Mouse (Mus musculus): ENCODE measurements around the gene Dennd2d. TPM values are rescaled to one million over a fixed set of nuclear protein-coding genes. Genes with fewer than 3 reads are reported as not detected.

Gene Dennd2d
- polyA plus RNA-seq, 1 experiment from 2014 or later = 20.4 TPM

- Histone ChIP-seq H3K36me3 (ENCODE audit: control insufficient read depth, insufficient read depth, low read length) (peaks cover 20% of the 10 kb centered on the region), H3K4me2 (replicated peaks; ENCODE audit: low read depth, low read length) (no peak overlapping the region), H3K4me3 (ENCODE audit: low read depth, low read length) (no peak overlapping the region), H3K9ac (replicated peaks; ENCODE audit: low read depth, low read length) (no peak overlapping the region), H3K9me3 (ENCODE audit: control insufficient read depth, low read depth, low read length) (no peaks in the 10 kb centered on the region), H3K4me1 (ENCODE audit: control insufficient read depth, insufficient read depth, low read length) (no peaks in the 10 kb centered on the region), H3K27me3 (ENCODE audit: control insufficient read depth, insufficient read depth, low read length) (no peaks in the 10 kb centered on the region), H3K27ac (ENCODE audit: low read length) (no peak overlapping the region)
- WGBS = 86% methylated on average over 2 of the region's 2 CpGs
- no peak for ATAC-seq (ENCODE audit: insufficient number of reproducible peaks, insufficient read depth, low FRiP score, low read depth)
These were observed 20.7 kb downstream of the Dennd2d start for GRCm38 (mm10) chr3:106502892-106503291.

GRCm38 (mm10) chr3:106510669-106511068 is 28.5 kb downstream of the Dennd2d start:
- WGBS = 85% methylated on average over 1 of the region's 1 CpGs
- Histone ChIP-seq H3K27me3 (ENCODE audit: control insufficient read depth, insufficient read depth, low read length) (no peaks in the 10 kb centered on the region), H3K9ac (replicated peaks; ENCODE audit: low read depth, low read length) (no peak overlapping the region), H3K4me1 (ENCODE audit: control insufficient read depth, insufficient read depth, low read length) (no peaks in the 10 kb centered on the region), H3K4me3 (ENCODE audit: low read depth, low read length) (no peak overlapping the region), H3K27ac (ENCODE audit: low read length) (no peak overlapping the region), H3K36me3 (ENCODE audit: control insufficient read depth, insufficient read depth, low read length) (no peaks in the 10 kb centered on the region), H3K4me2 (replicated peaks; ENCODE audit: low read depth, low read length) (no peak overlapping the region), H3K9me3 (ENCODE audit: control insufficient read depth, low read depth, low read length) (no peaks in the 10 kb centered on the region)
- no peak for ATAC-seq (ENCODE audit: insufficient number of reproducible peaks, insufficient read depth, low FRiP score, low read depth)

- Histone ChIP-seq H3K36me3 (ENCODE audit: control insufficient read depth, insufficient read depth, low read length) (no peaks in the 10 kb centered on the region), H3K27me3 (ENCODE audit: control insufficient read depth, insufficient read depth, low read length) (no peaks in the 10 kb centered on the region), H3K9me3 (ENCODE audit: control insufficient read depth, low read depth, low read length) (no peaks in the 10 kb centered on the region), H3K4me2 (replicated peaks; ENCODE audit: low read depth, low read length) (no peak overlapping the region), H3K4me1 (ENCODE audit: control insufficient read depth, insufficient read depth, low read length) (no peaks in the 10 kb centered on the region), H3K4me3 (ENCODE audit: low read depth, low read length) (no peak overlapping the region), H3K9ac (replicated peaks; ENCODE audit: low read depth, low read length) (no peak overlapping the region), H3K27ac (ENCODE audit: low read length) (no peak overlapping the region)
- 80% methylated on average over 6 of the region's 6 CpGs for WGBS
- no peak for ATAC-seq (ENCODE audit: insufficient number of reproducible peaks, insufficient read depth, low FRiP score, low read depth)
These were observed 32.8 kb downstream of the Dennd2d start for GRCm38 (mm10) chr3:106515016-106515415.

GRCm38 (mm10) chr3:106522730-106523129 is 40.5 kb downstream of the Dennd2d start:
- H3K27ac ChIP-seq (ENCODE audit: low read length) = no peak overlapping the region
- H3K4me3 ChIP-seq (ENCODE audit: low read depth, low read length) = no peak overlapping the region
- 94% methylated on average over 1 of the region's 1 CpGs for WGBS

GRCm38 (mm10) chr3:106526411-106526810 is 44.2 kb downstream of the Dennd2d start:
- 91% methylated on average over 2 of the region's 2 CpGs for WGBS
- Histone ChIP-seq H3K9me3 (ENCODE audit: control insufficient read depth, low read depth, low read length) (no peaks in the 10 kb centered on the region), H3K4me3 (ENCODE audit: low read depth, low read length) (no peak overlapping the region), H3K4me1 (ENCODE audit: control insufficient read depth, insufficient read depth, low read length) (no peaks in the 10 kb centered on the region), H3K4me2 (replicated peaks; ENCODE audit: low read depth, low read length) (no peak overlapping the region), H3K9ac (replicated peaks; ENCODE audit: low read depth, low read length) (no peak overlapping the region), H3K36me3 (ENCODE audit: control insufficient read depth, insufficient read depth, low read length) (peaks cover 3% of the 10 kb centered on the region; the same call in 1 of the 2 replicates), H3K27me3 (ENCODE audit: control insufficient read depth, insufficient read depth, low read length) (no peaks in the 10 kb centered on the region), H3K27ac (ENCODE audit: low read length) (no peak overlapping the region)
- no peak for ATAC-seq (ENCODE audit: insufficient number of reproducible peaks, insufficient read depth, low FRiP score, low read depth)

More at GRCm38 (mm10) chr3:106522730-106523129, 40.5 kb downstream of the Dennd2d start:
- H3K9me3 ChIP-seq (ENCODE audit: control insufficient read depth, low read depth, low read length) = no peaks in the 10 kb centered on the region
- no peak overlapping the region for H3K4me2 ChIP-seq (replicated peaks; ENCODE audit: low read depth, low read length)
- no peaks in the 10 kb centered on the region for H3K4me1 ChIP-seq (ENCODE audit: control insufficient read depth, insufficient read depth, low read length)
- no peaks in the 10 kb centered on the region for H3K36me3 ChIP-seq (ENCODE audit: control insufficient read depth, insufficient read depth, low read length)
- H3K9ac ChIP-seq (replicated peaks; ENCODE audit: low read depth, low read length) = no peak overlapping the region
- ATAC-seq (ENCODE audit: insufficient number of reproducible peaks, insufficient read depth, low FRiP score, low read depth) = no peak
- H3K27me3 ChIP-seq (ENCODE audit: control insufficient read depth, insufficient read depth, low read length) = no peaks in the 10 kb centered on the region

- no peaks in the 10 kb centered on the region for H3K9me3 ChIP-seq (ENCODE audit: control insufficient read depth, low read depth, low read length)
- no peak overlapping the region for H3K4me2 ChIP-seq (replicated peaks; ENCODE audit: low read depth, low read length)
- no peak overlapping the region for H3K27ac ChIP-seq (ENCODE audit: low read length)
- H3K4me3 ChIP-seq (ENCODE audit: low read depth, low read length) = no peak overlapping the region
- H3K36me3 ChIP-seq (ENCODE audit: control insufficient read depth, insufficient read depth, low read length) = peaks cover 6% of the 10 kb centered on the region; the same call in 1 of the 2 replicates
- WGBS = 84% methylated on average over 2 of the region's 2 CpGs
- ATAC-seq (ENCODE audit: insufficient number of reproducible peaks, insufficient read depth, low FRiP score, low read depth) = no peak
- H3K27me3 ChIP-seq (ENCODE audit: control insufficient read depth, insufficient read depth, low read length) = no peaks in the 10 kb centered on the region
- H3K9ac ChIP-seq (replicated peaks; ENCODE audit: low read depth, low read length) = no peak overlapping the region
- no peaks in the 10 kb centered on the region for H3K4me1 ChIP-seq (ENCODE audit: control insufficient read depth, insufficient read depth, low read length)
These were observed 45.8 kb downstream of the Dennd2d start for GRCm38 (mm10) chr3:106528032-106528431.

- H3K4me1 ChIP-seq (ENCODE audit: control insufficient read depth, insufficient read depth, low read length) = no peaks in the 10 kb centered on the region
- H3K36me3 ChIP-seq (ENCODE audit: control insufficient read depth, insufficient read depth, low read length) = peaks cover 5% of the 10 kb centered on the region; the same call in 1 of the 2 replicates
- no peak for ATAC-seq (ENCODE audit: insufficient number of reproducible peaks, insufficient read depth, low FRiP score, low read depth)
- no peak overlapping the region for H3K9ac ChIP-seq (replicated peaks; ENCODE audit: low read depth, low read length)
- no peaks in the 10 kb centered on the region for H3K27me3 ChIP-seq (ENCODE audit: control insufficient read depth, insufficient read depth, low read length)
- no peak overlapping the region for H3K4me2 ChIP-seq (replicated peaks; ENCODE audit: low read depth, low read length)
- no peak overlapping the region for H3K4me3 ChIP-seq (ENCODE audit: low read depth, low read length)
- WGBS = 89% methylated on average over 2 of the region's 2 CpGs
- H3K9me3 ChIP-seq (ENCODE audit: control insufficient read depth, low read depth, low read length) = no peaks in the 10 kb centered on the region
- H3K27ac ChIP-seq (ENCODE audit: low read length) = no peak overlapping the region
These were observed 51.1 kb downstream of the Dennd2d start for GRCm38 (mm10) chr3:106533277-106533676.

- Histone ChIP-seq H3K4me1 (ENCODE audit: control insufficient read depth, insufficient read depth, low read length) (0 out of 2 replicates have a peak, but pooled peaks cover 7% of the 10 kb centered on the region), H3K27ac (ENCODE audit: low read length) (no peak overlapping the region), H3K9ac (replicated peaks; ENCODE audit: low read depth, low read length) (no peak overlapping the region), H3K36me3 (ENCODE audit: control insufficient read depth, insufficient read depth, low read length) (no peaks in the 10 kb centered on the region), H3K9me3 (ENCODE audit: control insufficient read depth, low read depth, low read length) (no peaks in the 10 kb centered on the region), H3K4me2 (replicated peaks; ENCODE audit: low read depth, low read length) (no peak overlapping the region), H3K27me3 (ENCODE audit: control insufficient read depth, insufficient read depth, low read length) (no peaks in the 10 kb centered on the region), H3K4me3 (ENCODE audit: low read depth, low read length) (no peak overlapping the region)
- WGBS = 78% methylated on average over 8 of the region's 8 CpGs
- ATAC-seq (ENCODE audit: insufficient number of reproducible peaks, insufficient read depth, low FRiP score, low read depth) = no peak
These were observed 62.6 kb downstream of the Dennd2d start for GRCm38 (mm10) chr3:106544721-106545316.

Data from stomach, embryonic 14.5 days (tissue).